Mouse (Mus musculus) brown adipose tissue, adult 24 weeks (tissue): ENCODE data around the gene Caskin2. TPM values are rescaled to one million over a fixed set of nuclear protein-coding genes. Genes with fewer than 3 reads are reported as not detected.

ENCODE experiments used
- H3K27ac ChIP-seq: fragments of 200-500 bp; replicated peaks from 2 replicates; pipeline ENCODE4 v1.5.1; 2012; ENCODE audit warnings: low read depth, mild to moderate bottlenecking, low read length
- H3K4me1 ChIP-seq: fragments of 200-500 bp; 2 replicates; pipeline ENCODE4 v1.6.1; 2012; ENCODE audit warnings: low read length, mixed read lengths; ENCODE audit not compliant: control insufficient read depth, insufficient read depth, insufficient read length
- H3K4me3 ChIP-seq: fragments of 200-500 bp; 2 replicates; pipeline ENCODE4 v1.5.1; 2012; ENCODE audit warnings: low read depth, mild to moderate bottlenecking, low read length, moderate library complexity; ENCODE audit not compliant: insufficient read depth
- polyA plus RNA-seq: library from polyadenylated mRNA; stranded (reverse); fragments of >200 nt; gene quantifications from 2 replicates; pipeline ENCODE4 v1.2.4, GENCODE M21; 2012; ENCODE audit not compliant: missing spikeins, insufficient read depth, insufficient read length

The Caskin2 gene
- polyA plus RNA-seq, 1 experiment: 8.8 TPM

- H3K4me1 ChIP-seq: peaks cover 10% of the 10 kb centered on the region
- 0 out of 2 replicates have a peak overlapping the region, but pooled peaks have one; percentile 4 for H3K27ac ChIP-seq
Measured at GRCm38 (mm10) chr11:115803072-115803709, 10.2 kb downstream of the Caskin2 start.

GRCm38 (mm10) chr11:115800981-115801380 lies 12.5 kb downstream of the Caskin2 start:
- Histone ChIP-seq H3K4me3 (no peak overlapping the region), H3K4me1 (peaks cover 3% of the 10 kb centered on the region; the same call in 1 of the 2 replicates), H3K27ac (no peak overlapping the region)

More at GRCm38 (mm10) chr11:115803072-115803709, 10.2 kb downstream of the Caskin2 start:
- H3K4me3 ChIP-seq: no peak overlapping the region

- Histone ChIP-seq H3K27ac (no peak overlapping the region), H3K4me3 (no peak overlapping the region)
Measured at GRCm38 (mm10) chr11:115797665-115798064, 15.8 kb downstream of the Caskin2 start.

GRCm38 (mm10) chr11:115796898-115797297 lies 16.5 kb downstream of the Caskin2 start:
- H3K4me1 ChIP-seq: no peaks in the 10 kb centered on the region
- H3K4me3 ChIP-seq: no peak overlapping the region
- H3K27ac ChIP-seq: no peak overlapping the region

More at GRCm38 (mm10) chr11:115797665-115798064, 15.8 kb downstream of the Caskin2 start:
- no peaks in the 10 kb centered on the region for H3K4me1 ChIP-seq

GRCm38 (mm10) chr11:115792353-115792752 lies 21.1 kb downstream of the Caskin2 start:
- H3K4me1 ChIP-seq: no peaks in the 10 kb centered on the region
- H3K4me3 ChIP-seq: no peak overlapping the region
- H3K27ac ChIP-seq: no peak overlapping the region

GRCm38 (mm10) chr11:115791919-115792318 lies 21.5 kb downstream of the Caskin2 start:
- Histone ChIP-seq H3K27ac (no peak overlapping the region), H3K4me3 (no peak overlapping the region), H3K4me1 (no peaks in the 10 kb centered on the region)

GRCm38 (mm10) chr11:115789787-115790186 lies 23.7 kb downstream of the Caskin2 start:
- Histone ChIP-seq H3K4me3 (no peak overlapping the region), H3K27ac (no peak overlapping the region), H3K4me1 (no peaks in the 10 kb centered on the region)

GRCm38 (mm10) chr11:115786473-115786872 lies 27.0 kb downstream of the Caskin2 start:
- Histone ChIP-seq H3K4me3 (no peak overlapping the region), H3K4me1 (no peaks in the 10 kb centered on the region), H3K27ac (no peak overlapping the region)

GRCm38 (mm10) chr11:115780141-115781070 lies 33.0 kb downstream of the Caskin2 start:
- H3K27ac ChIP-seq: no peak overlapping the region
- H3K4me3 ChIP-seq: no peak overlapping the region
- peaks cover 31% of the 10 kb centered on the region for H3K4me1 ChIP-seq

GRCm38 (mm10) chr11:115779038-115779571 lies 34.3 kb downstream of the Caskin2 start:
- H3K27ac ChIP-seq: peak overlapping the region; percentile 76
- H3K4me3 ChIP-seq: no peak overlapping the region
- H3K4me1 ChIP-seq: peaks cover 36% of the 10 kb centered on the region

GRCm38 (mm10) chr11:115777487-115778335 lies 35.7 kb downstream of the Caskin2 start:
- no peak overlapping the region for H3K27ac ChIP-seq
- no peak overlapping the region for H3K4me3 ChIP-seq
- peaks cover 36% of the 10 kb centered on the region for H3K4me1 ChIP-seq

GRCm38 (mm10) chr11:115776954-115777353 lies 36.5 kb downstream of the Caskin2 start:
- Histone ChIP-seq H3K27ac (no peak overlapping the region), H3K4me3 (no peak overlapping the region), H3K4me1 (peaks cover 36% of the 10 kb centered on the region)

GRCm38 (mm10) chr11:115775821-115776665 lies 37.4 kb downstream of the Caskin2 start:
- peaks cover 36% of the 10 kb centered on the region for H3K4me1 ChIP-seq
- H3K27ac ChIP-seq: peak overlapping the region; percentile 72
- 0 out of 2 replicates have a peak overlapping the region, but pooled peaks have one; percentile 2 for H3K4me3 ChIP-seq

- H3K4me1 ChIP-seq: peaks cover 34% of the 10 kb centered on the region
- H3K4me3 ChIP-seq: no peak overlapping the region
- no peak overlapping the region; the same call in 1 of the 2 replicates for H3K27ac ChIP-seq
Measured at GRCm38 (mm10) chr11:115774653-115775052, 38.8 kb downstream of the Caskin2 start.
